Mouse (Mus musculus) forebrain, embryonic 13.5 days (tissue): ENCODE data around the gene Ror2. TPM values are rescaled to one million over a fixed set of nuclear protein-coding genes. Genes with fewer than 3 reads are reported as not detected.
A peak's percentile ranks its signal among the peaks of the same experiment; 100 is the strongest.

Experiments used
- ATAC-seq: fragments of 200-750 bp; cut with Nextera tagmentation; 2 replicates; pipeline ENCODE4 v1.8.0; 2017
- H3K27ac ChIP-seq: fragments of 300-500 bp; sonication (generic); 2 replicates; pipeline ENCODE4 v1.5.1; 2015; ENCODE audit warnings: inconsistent platforms, mild to moderate bottlenecking, moderate library complexity
- H3K27me3 ChIP-seq: fragments of 300-500 bp; sonication (generic); 2 replicates; pipeline ENCODE4 v1.6.1; 2015; ENCODE audit warnings: mild to moderate bottlenecking, inconsistent platforms
- H3K36me3 ChIP-seq: fragments of 300-500 bp; sonication (generic); 2 replicates; pipeline ENCODE4 v1.6.1; 2015; ENCODE audit warnings: mild to moderate bottlenecking, inconsistent platforms; ENCODE audit not compliant: poor library complexity, severe bottlenecking
- H3K4me1 ChIP-seq: fragments of 300-500 bp; sonication (generic); 2 replicates; pipeline ENCODE4 v1.6.1; 2015; ENCODE audit warnings: inconsistent platforms
- H3K4me2 ChIP-seq: fragments of 300-500 bp; sonication (generic); 2 replicates; pipeline ENCODE4 v1.6.1; 2015; ENCODE audit warnings: inconsistent platforms, mild to moderate bottlenecking, moderate library complexity
- H3K4me3 ChIP-seq: fragments of 300-500 bp; sonication (generic); 2 replicates; pipeline ENCODE4 v1.5.1; 2015; ENCODE audit warnings: mild to moderate bottlenecking, inconsistent platforms
- H3K9ac ChIP-seq: fragments of 300-500 bp; sonication (generic); 2 replicates; pipeline ENCODE4 v1.6.1; 2015; ENCODE audit warnings: mild to moderate bottlenecking, inconsistent platforms
- H3K9me3 ChIP-seq: fragments of 300-500 bp; sonication (generic); replicated peaks from 2 replicates; pipeline ENCODE4 v1.6.1; 2016; ENCODE audit warnings: inconsistent platforms
- WGBS: fragments of 180-500 bp; shearing (Covaris S2); methylation state at CpG from one replicate; pipeline ENCODE4 v1.1.7; 2015; 5-methylcytosine and 5-hydroxymethylcytosine counted together
- polyA plus RNA-seq: library from polyadenylated mRNA; unstranded; fragments of >200 nt; fragmentation: Nextera tagmentation; extraction: Ambion mirVana; gene quantifications from 2 replicates; pipeline ENCODE4 v1.2.1, GENCODE M21; 2015

Ror2 gene
- polyA plus RNA-seq, 1 experiment from 2014 or later = 5.8 TPM

DNA sequence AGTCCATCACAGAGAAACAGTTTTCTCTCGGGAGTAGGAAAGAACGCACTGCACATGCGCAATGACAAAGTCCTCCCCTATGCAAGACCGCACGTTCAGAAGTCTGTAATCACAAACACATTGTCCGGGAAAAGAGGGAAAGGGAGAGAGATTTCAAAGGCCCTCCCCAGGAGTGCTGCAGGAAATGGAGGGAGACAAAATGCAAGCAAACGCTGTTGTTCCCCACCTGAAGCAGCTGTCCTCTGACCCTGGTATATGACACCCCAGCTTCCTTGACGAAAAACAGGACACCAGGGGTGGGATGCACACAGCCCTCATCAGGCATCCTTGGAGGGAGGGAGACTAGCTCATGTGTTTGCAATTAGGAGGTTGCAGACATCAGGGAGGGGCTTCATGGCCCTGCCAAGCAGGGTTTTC, 102.8 kb downstream of the Ror2 start:
- Histone ChIP-seq H3K4me3 (no peak overlapping the region), H3K9me3 (no peaks in the 10 kb centered on the region), H3K9ac (no peak overlapping the region), H3K36me3 (no peaks in the 10 kb centered on the region), H3K27me3 (no peaks in the 10 kb centered on the region), H3K27ac (no peak overlapping the region), H3K4me1 (peaks cover 22% of the 10 kb centered on the region), H3K4me2 (no peak overlapping the region)
- no peak for ATAC-seq
- WGBS = 57% methylated on average over 8 of the region's 8 CpGs

DNA sequence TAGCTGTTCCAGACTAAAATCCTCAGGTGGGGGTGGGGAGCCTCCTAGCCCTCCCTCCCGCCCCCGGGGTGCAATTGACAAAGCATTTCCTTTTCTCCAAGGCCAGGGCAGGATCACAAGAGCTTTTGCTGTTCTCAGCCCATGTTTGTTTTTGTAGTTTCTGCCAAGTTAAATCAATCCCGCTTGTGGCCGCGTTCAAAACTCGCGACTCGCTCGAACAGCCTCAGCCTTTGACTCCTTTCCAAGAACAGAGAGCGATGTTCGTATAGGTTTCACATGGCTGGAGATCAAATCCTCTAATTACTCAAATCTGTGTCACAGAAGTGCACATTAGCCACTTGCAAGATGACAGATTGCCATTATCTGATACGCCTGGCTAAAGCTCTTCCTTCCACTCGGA, 107.3 kb downstream of the Ror2 start:
- H3K36me3 ChIP-seq = no peaks in the 10 kb centered on the region
- H3K9ac ChIP-seq = no peak overlapping the region
- peaks cover 29% of the 10 kb centered on the region for H3K4me1 ChIP-seq
- no peak overlapping the region for H3K4me3 ChIP-seq
- H3K27ac ChIP-seq = no peak overlapping the region
- H3K4me2 ChIP-seq = peak overlapping the region; percentile 33
- H3K27me3 ChIP-seq = no peaks in the 10 kb centered on the region
- WGBS = 3% methylated on average over 13 of the region's 13 CpGs
- H3K9me3 ChIP-seq = no peaks in the 10 kb centered on the region
- ATAC-seq = no peak; the same call in 1 of the 2 replicates

DNA sequence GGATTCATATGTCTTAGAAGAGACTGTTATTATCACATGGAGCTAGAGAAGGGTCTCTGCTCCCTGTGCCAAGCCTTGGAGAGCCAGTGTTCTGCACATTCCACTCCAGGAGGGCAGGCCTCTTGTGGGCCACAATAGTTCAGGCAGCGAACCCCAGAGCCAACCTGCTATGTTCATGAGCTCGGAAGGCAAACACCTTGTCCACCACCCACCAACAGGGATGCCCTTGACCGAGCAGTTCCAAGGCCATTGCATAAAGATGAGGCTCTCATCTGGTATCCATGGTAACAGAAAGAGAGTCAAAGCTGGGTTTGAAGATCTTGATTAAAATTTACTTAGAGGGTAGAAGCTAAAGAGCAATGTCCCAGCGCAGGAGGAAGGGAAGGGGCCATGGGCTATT, 107.8 kb downstream of the Ror2 start:
- peak overlapping the region; percentile 33 for H3K4me2 ChIP-seq
- H3K4me1 ChIP-seq = peaks cover 25% of the 10 kb centered on the region
- H3K27ac ChIP-seq = no peak overlapping the region
- no peak overlapping the region for H3K9ac ChIP-seq
- H3K4me3 ChIP-seq = no peak overlapping the region
- H3K27me3 ChIP-seq = no peaks in the 10 kb centered on the region
- no peaks in the 10 kb centered on the region for H3K36me3 ChIP-seq
- H3K9me3 ChIP-seq = no peaks in the 10 kb centered on the region
- WGBS = 33% methylated on average over 4 of the region's 4 CpGs
- ATAC-seq = peak; percentile 63

DNA sequence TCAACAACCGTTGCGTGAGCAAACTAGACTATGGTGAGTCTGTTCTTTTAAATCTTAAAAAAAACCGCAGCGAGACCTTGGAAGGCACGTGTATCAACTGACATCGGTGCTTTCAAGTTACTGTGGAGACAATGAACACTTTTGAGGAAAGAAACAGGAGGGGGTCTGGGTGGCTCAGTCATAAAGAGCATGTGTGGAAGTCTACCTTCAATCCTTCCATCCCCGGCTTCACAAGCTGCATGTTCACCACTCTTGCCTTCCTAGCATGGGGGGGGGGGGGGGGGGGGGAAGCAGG, 108.6 kb downstream of the Ror2 start:
- Histone ChIP-seq H3K27me3 (no peaks in the 10 kb centered on the region), H3K4me3 (no peak overlapping the region), H3K36me3 (no peaks in the 10 kb centered on the region), H3K9me3 (no peaks in the 10 kb centered on the region), H3K4me1 (peaks cover 23% of the 10 kb centered on the region), H3K4me2 (no peak overlapping the region), H3K27ac (no peak overlapping the region), H3K9ac (no peak overlapping the region)
- no peak for ATAC-seq
- WGBS = 42% methylated on average over 7 of the region's 7 CpGs

DNA sequence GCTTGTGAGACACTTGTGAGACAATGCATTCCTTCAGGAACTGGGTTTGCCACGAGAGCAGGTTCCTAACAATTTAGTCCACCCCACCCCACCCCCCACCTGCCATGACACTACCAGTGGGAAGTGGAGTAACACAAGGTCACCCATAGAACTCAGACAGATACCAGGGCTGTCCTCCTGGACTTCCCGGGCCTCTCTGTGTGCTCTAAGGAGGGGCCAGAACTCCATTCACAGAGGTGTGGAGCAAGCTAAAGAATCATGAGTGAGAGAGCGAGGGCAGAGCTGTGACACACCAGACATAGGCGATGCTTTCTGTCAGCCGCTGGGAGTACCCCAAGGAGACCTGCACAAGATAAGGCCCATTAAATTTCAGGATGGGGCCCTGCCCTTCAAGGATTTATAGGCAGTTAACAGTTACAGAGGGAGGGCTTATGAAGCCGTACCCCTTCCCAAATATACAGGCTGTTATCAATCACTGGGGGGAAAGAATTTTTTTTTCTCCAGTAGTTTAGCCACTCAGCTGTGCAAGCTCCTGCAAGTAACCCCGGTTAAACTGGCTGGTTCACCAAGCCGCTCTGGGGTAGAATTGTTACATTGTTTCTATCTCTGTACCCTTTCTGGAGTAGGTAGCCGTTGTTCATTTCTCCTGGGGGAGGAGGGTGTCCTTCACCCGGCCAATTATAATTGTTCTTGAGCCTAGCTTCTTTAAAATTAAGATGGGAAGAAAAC, 109.1 kb downstream of the Ror2 start:
- no peaks in the 10 kb centered on the region for H3K36me3 ChIP-seq
- WGBS = 64% methylated on average over 10 of the region's 10 CpGs

DNA sequence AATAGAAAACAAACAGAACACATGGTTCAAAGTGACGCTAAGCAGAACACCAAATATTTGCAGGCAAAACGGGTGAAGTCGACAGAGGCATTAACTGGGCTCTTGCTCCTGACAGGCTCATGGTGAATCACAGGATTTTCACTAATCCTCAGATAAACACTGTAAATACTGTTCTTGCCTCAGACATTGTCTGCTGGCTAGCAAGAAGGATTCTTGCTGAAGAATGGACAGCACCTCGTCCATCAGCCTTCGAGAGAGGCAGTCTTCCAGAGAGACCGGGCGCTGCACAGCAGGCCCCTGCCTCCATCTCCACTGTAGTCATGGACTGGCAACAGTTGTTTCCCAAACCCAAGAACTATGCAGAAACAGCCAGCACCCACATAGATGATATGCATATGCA, 110.9 kb downstream of the Ror2 start:
- Histone ChIP-seq H3K27me3 (no peaks in the 10 kb centered on the region), H3K4me1 (peaks cover 23% of the 10 kb centered on the region), H3K4me2 (no peak overlapping the region), H3K9me3 (no peaks in the 10 kb centered on the region), H3K4me3 (no peak overlapping the region), H3K27ac (no peak overlapping the region), H3K36me3 (no peaks in the 10 kb centered on the region), H3K9ac (no peak overlapping the region)
- ATAC-seq = no peak
- 82% methylated on average over 7 of the region's 7 CpGs for WGBS

More for the DNA sequence above, 109.1 kb downstream of the Ror2 start:
- H3K27me3 ChIP-seq = no peaks in the 10 kb centered on the region
- ATAC-seq = no peak
- peaks cover 23% of the 10 kb centered on the region for H3K4me1 ChIP-seq
- no peak overlapping the region for H3K27ac ChIP-seq
- no peaks in the 10 kb centered on the region for H3K9me3 ChIP-seq
- H3K9ac ChIP-seq = no peak overlapping the region
- H3K4me3 ChIP-seq = no peak overlapping the region
- H3K4me2 ChIP-seq = no peak overlapping the region

DNA sequence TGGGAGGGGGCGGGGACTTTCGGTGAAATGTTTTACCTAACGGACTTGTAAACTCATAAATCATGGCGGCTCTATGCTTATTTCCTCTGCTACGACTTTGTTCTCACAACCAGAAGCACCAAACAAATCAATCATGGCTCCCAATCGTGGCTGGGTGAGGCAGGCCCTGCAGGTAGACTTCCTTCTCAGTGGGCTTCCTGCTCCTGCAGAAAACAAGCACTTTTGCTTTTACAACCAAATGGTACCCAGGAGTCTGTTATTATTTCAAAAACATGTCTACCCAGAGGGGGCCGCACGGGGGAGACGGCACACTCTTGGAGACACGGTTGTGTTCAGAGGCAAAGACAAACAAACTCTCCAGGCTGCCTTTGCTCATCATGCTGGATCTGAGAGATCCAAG, 122.3 kb downstream of the Ror2 start:
- ATAC-seq = no peak
- Histone ChIP-seq H3K4me2 (no peak overlapping the region), H3K27me3 (no peaks in the 10 kb centered on the region), H3K27ac (no peak overlapping the region), H3K4me3 (no peak overlapping the region), H3K9ac (no peak overlapping the region), H3K4me1 (peaks cover 32% of the 10 kb centered on the region), H3K36me3 (no peaks in the 10 kb centered on the region), H3K9me3 (no peaks in the 10 kb centered on the region)
- 63% methylated on average over 10 of the region's 10 CpGs for WGBS

DNA sequence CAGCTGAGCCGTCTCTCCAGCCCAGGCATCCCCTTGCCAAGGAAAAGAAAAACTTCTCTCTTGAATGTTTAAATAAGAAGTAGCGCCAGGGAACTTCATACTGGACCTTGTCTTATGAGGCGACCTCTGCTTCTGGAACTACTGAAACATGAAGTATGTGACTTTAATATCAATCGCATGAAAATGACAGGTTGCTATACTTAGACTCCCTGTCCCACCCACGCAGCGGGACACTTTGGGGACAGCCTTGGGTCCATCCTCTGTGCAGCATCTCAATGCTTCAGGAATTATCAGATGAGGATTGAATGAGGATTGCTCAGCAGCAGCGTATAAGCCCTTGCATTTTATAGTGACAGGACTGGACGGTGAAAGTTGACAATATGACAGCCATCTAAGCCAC, 122.9 kb downstream of the Ror2 start:
- Histone ChIP-seq H3K27me3 (no peaks in the 10 kb centered on the region), H3K4me1 (peaks cover 32% of the 10 kb centered on the region), H3K9ac (no peak overlapping the region), H3K36me3 (no peaks in the 10 kb centered on the region), H3K27ac (no peak overlapping the region), H3K9me3 (no peaks in the 10 kb centered on the region), H3K4me2 (no peak overlapping the region), H3K4me3 (no peak overlapping the region)
- 78% methylated on average over 8 of the region's 8 CpGs for WGBS
- ATAC-seq = no peak

DNA sequence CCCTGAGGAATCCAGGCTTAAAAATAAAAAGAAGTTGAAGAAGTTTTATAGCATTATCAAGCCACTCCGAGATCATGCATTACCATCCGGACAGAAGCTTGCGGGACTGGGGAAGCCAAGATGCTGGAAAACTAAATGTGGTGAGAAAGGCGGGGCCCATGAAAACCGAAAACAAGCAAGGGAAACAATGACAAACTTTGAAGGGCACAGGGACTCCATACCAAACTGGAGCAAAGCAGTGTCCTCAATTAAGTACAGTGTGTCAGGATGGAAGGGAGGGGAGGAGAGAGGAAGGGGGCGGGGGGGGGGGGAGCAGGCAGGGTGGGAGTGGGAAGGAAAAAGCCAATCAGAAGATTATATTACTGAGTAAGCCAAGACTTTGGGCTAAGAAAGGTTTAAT, 126.4 kb downstream of the Ror2 start:
- no peaks in the 10 kb centered on the region for H3K36me3 ChIP-seq
- peaks cover 42% of the 10 kb centered on the region for H3K4me1 ChIP-seq
- H3K4me3 ChIP-seq = no peak overlapping the region
- no peak for ATAC-seq
- H3K27ac ChIP-seq = no peak overlapping the region
- 81% methylated on average over 5 of the region's 6 CpGs for WGBS
- H3K27me3 ChIP-seq = no peaks in the 10 kb centered on the region
- no peaks in the 10 kb centered on the region for H3K9me3 ChIP-seq
- no peak overlapping the region for H3K9ac ChIP-seq
- H3K4me2 ChIP-seq = no peak overlapping the region

DNA sequence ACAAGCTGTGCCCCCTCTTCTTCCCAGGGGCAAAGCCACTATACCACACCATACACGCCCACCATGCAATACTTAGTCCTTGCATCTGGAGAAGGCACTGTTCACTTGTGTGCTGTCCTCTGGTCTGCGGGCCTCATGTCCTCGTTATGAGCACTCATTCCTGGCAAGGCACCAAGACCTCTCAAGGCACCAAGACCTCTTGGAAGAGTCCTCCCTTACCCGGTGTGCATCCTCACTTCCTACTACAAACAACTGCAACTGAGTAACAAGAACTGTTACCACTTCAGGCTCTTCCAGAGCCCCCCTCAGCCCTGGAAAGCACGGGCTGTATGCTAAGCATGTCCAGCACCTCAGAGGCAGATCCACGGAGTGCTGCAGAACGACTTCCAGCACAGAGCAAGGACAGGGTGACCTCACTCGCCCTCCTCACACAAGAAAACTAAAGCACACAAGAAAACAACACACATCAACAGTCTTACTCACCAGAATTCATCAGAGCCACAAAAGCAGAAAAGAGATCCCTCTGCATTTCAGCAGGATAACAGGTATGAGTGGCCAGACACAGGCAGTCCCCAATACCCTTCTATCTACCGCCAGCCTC, 127.4 kb downstream of the Ror2 start:
- Histone ChIP-seq H3K4me1 (peaks cover 49% of the 10 kb centered on the region), H3K27ac (no peak overlapping the region), H3K9ac (no peak overlapping the region), H3K9me3 (no peaks in the 10 kb centered on the region), H3K27me3 (no peaks in the 10 kb centered on the region), H3K4me3 (no peak overlapping the region), H3K36me3 (no peaks in the 10 kb centered on the region), H3K4me2 (no peak overlapping the region)
- WGBS = 76% methylated on average over 9 of the region's 9 CpGs
- no peak for ATAC-seq

DNA sequence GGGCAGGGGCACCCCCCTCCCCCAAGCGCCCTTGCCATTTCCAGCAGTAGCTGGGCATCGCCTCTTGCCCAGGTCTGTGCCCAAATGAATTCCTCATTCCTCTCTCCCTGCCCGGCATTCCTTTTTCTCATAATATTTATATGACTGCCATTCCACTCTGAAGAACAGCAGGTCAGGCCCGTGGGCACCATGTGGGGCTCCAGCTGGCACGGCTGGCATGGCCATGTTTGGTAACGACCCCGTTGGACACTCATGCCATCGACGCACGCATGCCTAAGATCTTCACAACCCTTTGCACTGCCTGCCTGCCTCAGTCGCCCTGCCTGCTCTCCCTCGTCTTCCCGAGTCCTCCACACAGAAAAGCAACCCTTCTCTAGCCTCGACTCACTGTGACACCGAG, 129.0 kb downstream of the Ror2 start:
- H3K9ac ChIP-seq = no peak overlapping the region
- H3K4me1 ChIP-seq = peaks cover 54% of the 10 kb centered on the region
- no peaks in the 10 kb centered on the region for H3K36me3 ChIP-seq
- no peak overlapping the region for H3K27ac ChIP-seq
- ATAC-seq = no peak
- H3K27me3 ChIP-seq = no peaks in the 10 kb centered on the region
- H3K4me2 ChIP-seq = no peak overlapping the region
- 85% methylated on average over 15 of the region's 15 CpGs for whole genome bisulfite sequencing
- H3K9me3 ChIP-seq = no peaks in the 10 kb centered on the region
- H3K4me3 ChIP-seq = no peak overlapping the region

DNA sequence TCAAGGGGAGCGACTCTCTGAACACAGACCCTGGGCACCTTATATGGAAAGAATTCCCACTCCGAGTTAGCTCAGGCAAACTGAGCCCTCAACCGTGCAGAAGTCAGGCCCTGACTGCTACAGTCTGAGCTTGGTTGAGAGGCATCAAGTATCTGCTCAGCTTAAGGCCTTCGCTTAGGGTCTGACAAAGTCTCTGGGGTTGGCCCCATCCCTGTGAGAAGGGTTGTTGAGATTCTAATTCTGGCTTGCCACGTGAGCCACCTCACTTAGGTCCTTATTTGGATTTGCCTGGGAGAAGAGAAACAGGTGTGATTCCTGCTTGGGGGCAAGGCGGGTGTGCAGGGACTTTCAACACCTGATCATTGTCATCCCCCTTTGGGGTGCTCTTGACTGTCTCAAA, 129.6 kb downstream of the Ror2 start:
- H3K4me3 ChIP-seq = no peak overlapping the region
- no peaks in the 10 kb centered on the region for H3K9me3 ChIP-seq
- H3K4me1 ChIP-seq = peaks cover 60% of the 10 kb centered on the region
- no peak for ATAC-seq
- no peaks in the 10 kb centered on the region for H3K27me3 ChIP-seq
- no peaks in the 10 kb centered on the region for H3K36me3 ChIP-seq
- H3K27ac ChIP-seq = no peak overlapping the region
- H3K4me2 ChIP-seq = no peak overlapping the region
- no peak overlapping the region for H3K9ac ChIP-seq
- WGBS = 79% methylated on average over 6 of the region's 6 CpGs

DNA sequence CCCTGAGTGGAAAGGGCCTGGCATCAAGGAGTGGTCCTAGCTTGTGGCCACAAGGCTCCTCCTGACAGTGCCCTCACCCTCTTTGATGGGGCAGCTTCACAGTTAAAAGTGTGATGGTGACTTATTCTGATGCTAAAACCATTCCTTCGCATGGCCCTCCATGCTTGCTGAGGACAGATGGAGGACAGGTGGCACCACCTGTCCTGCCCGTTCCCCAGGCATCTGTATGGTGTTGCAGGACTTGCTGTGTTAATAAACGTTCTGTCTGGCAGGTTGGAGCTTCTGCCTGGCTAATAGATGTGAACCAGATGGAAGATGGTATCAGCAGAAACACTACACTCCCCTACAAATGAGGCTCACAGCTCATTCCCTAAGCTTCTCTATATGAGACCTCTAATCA, 140.4 kb downstream of the Ror2 start:
- H3K27ac ChIP-seq = no peak overlapping the region
- H3K27me3 ChIP-seq = no peaks in the 10 kb centered on the region
- H3K4me1 ChIP-seq = 0 out of 2 replicates have a peak, but pooled peaks cover 3% of the 10 kb centered on the region
- no peak overlapping the region for H3K4me2 ChIP-seq
- H3K9me3 ChIP-seq = no peaks in the 10 kb centered on the region
- WGBS = 83% methylated on average over 3 of the region's 3 CpGs
- no peak overlapping the region for H3K9ac ChIP-seq
- H3K36me3 ChIP-seq = no peaks in the 10 kb centered on the region
- no peak for ATAC-seq
- H3K4me3 ChIP-seq = no peak overlapping the region
